Mouse (Mus musculus) brain, embryonic 14.5 days (tissue): ENCODE measurements around the gene Lrrc7.
A peak's percentile ranks its signal among the peaks of the same experiment; 100 is the strongest.

Source experiments
- CTCF ChIP-seq: fragments of 200-500 bp; IDR thresholded peaks from 2 replicates; pipeline ENCODE4 v1.5.1; 2012; ENCODE audit warnings: inconsistent platforms, mild to moderate bottlenecking, moderate library complexity, borderline replicate concordance; ENCODE audit not compliant: insufficient read depth, insufficient read length; ENCODE audit errors: extremely low read depth
- POLR2A ChIP-seq: fragments of 200-500 bp; IDR thresholded peaks from 2 replicates; pipeline ENCODE4 v1.6.1; 2012; ENCODE audit warnings: mild to moderate bottlenecking, inconsistent platforms, borderline replicate concordance; ENCODE audit not compliant: poor library complexity, insufficient read depth, insufficient read length, severe bottlenecking; ENCODE audit errors: extremely low read depth

GRCm38 (mm10) chr3:158036329-158036988, 525.6 kb downstream of the Lrrc7 start, which contains the start of the genes Srsf11 and Lrrc40:
- TF ChIP-seq POLR2A (peak; percentile 40; the same call in 1 of the 2 replicates), CTCF (no peak)
